Mouse (Mus musculus) hematopoietic stem cell, adult 5-6 weeks (primary cell): Measurements from ENCODE around the gene Dnah10. TPM values are rescaled to one million over a fixed set of nuclear protein-coding genes. Genes with fewer than 3 reads are reported as not detected.
A peak's percentile ranks its signal among the peaks of the same experiment; 100 is the strongest.
"Not testable (repeated sequence)": the region's sequence is repeated elsewhere in the genome, so short reads cannot be mapped to it uniquely, and the experiment has no call there.

ENCODE experiments used
- ATAC-seq, 2 experiments: fragments of 125-278 bp in 1 of 2; replicated peaks in 1 of 2; 2 replicates each; pipeline ENCODE4 v1.8.0; 2016 to 2017; ENCODE audit warnings: inconsistent platforms in 2 of 2, mild to moderate bottlenecking in 2 of 2, moderate number of reproducible peaks in 2 of 2, low read depth in 1 of 2, moderate TSS enrichment in 1 of 2; ENCODE audit not compliant: low FRiP score in 2 of 2, poor library complexity in 2 of 2, severe bottlenecking in 2 of 2, insufficient read depth in 1 of 2, low TSS enrichment in 1 of 2
- total RNA-seq: library from RNA; stranded (forward); fragments of 172-1452, 232-1000 nt; gene quantifications from 2 replicates; pipeline ENCODE4 v1.2.3, GENCODE M21; 2017

The Dnah10 gene
- total RNA-seq, result not detected in 2 replicates

GRCm38 (mm10) chr5:124724997-124725396 is at the start of gene Dnah10:
Gene Dnah10 (plus strand): TSS chr5:124725085.
- ATAC-seq, result peak in 1 of 2 experiments; percentile 36; a peak in 1 of 4 replicates

GRCm38 (mm10) chr5:124713741-124714140 is 11.1 kb upstream of the Dnah10 start:
- no peak for ATAC-seq

- no peak for ATAC-seq
Observed at GRCm38 (mm10) chr5:124715135-124715534, 9.8 kb upstream of the Dnah10 start.

- no peak for ATAC-seq
Observed at GRCm38 (mm10) chr5:124717969-124718368, 6.9 kb upstream of the Dnah10 start.

- no peak for ATAC-seq
Observed at GRCm38 (mm10) chr5:124718396-124718795, 6.5 kb upstream of the Dnah10 start.

GRCm38 (mm10) chr5:124723125-124723524 is 1.8 kb upstream of the Dnah10 start:
- no peak for ATAC-seq

- ATAC-seq, result 0 out of 4 replicates have a peak, but pooled peaks of 1 of the 2 experiments have one; percentile 5
Observed at GRCm38 (mm10) chr5:124729662-124730206, 4.8 kb downstream of the Dnah10 start.

- no peak for ATAC-seq
Observed at GRCm38 (mm10) chr5:124733961-124734360, 9.1 kb downstream of the Dnah10 start.

GRCm38 (mm10) chr5:124741898-124742599 is 17.2 kb downstream of the Dnah10 start:
- no peak for ATAC-seq

- ATAC-seq, result no peak
Observed at GRCm38 (mm10) chr5:124743841-124744240, 19.0 kb downstream of the Dnah10 start.

GRCm38 (mm10) chr5:124746220-124746619 is 21.3 kb downstream of the Dnah10 start:
- ATAC-seq, result no peak

GRCm38 (mm10) chr5:124748296-124748695 is 23.4 kb downstream of the Dnah10 start:
- ATAC-seq, result no peak

- ATAC-seq, result no peak
Observed at GRCm38 (mm10) chr5:124751656-124752055, 26.8 kb downstream of the Dnah10 start.

- peak in 1 of 2 experiments; percentile 53; a peak in 2 of 4 replicates for ATAC-seq
Observed at GRCm38 (mm10) chr5:124761011-124761410, 36.1 kb downstream of the Dnah10 start.

- ATAC-seq, result no peak
Observed at GRCm38 (mm10) chr5:124761787-124762186, 36.9 kb downstream of the Dnah10 start.

GRCm38 (mm10) chr5:124774552-124774951 is 49.7 kb downstream of the Dnah10 start:
- ATAC-seq, result no peak

- ATAC-seq, result not testable (repeated sequence)
Observed at GRCm38 (mm10) chr5:124776289-124776688, 51.4 kb downstream of the Dnah10 start.

- peak; percentile 41 to 62 for ATAC-seq
Observed at GRCm38 (mm10) chr5:124777178-124777709, 52.4 kb downstream of the Dnah10 start.
